Mouse (Mus musculus) urinary bladder, postnatal 36 days (tissue): ENCODE results near the gene Tcerg1l.

ENCODE experiments used
- DNase-seq, 2 experiments: peaks; one replicate each; pipeline ENCODE4 v3.0.0; 2022; ENCODE audit warnings: low spot score in 2 of 2, mixed read lengths in 1 of 2

Tcerg1l gene

GRCm38 (mm10) chr7:138357475-138357874 is 40.1 kb downstream of the Tcerg1l start:
- DNase-seq, result no peak

DNA sequence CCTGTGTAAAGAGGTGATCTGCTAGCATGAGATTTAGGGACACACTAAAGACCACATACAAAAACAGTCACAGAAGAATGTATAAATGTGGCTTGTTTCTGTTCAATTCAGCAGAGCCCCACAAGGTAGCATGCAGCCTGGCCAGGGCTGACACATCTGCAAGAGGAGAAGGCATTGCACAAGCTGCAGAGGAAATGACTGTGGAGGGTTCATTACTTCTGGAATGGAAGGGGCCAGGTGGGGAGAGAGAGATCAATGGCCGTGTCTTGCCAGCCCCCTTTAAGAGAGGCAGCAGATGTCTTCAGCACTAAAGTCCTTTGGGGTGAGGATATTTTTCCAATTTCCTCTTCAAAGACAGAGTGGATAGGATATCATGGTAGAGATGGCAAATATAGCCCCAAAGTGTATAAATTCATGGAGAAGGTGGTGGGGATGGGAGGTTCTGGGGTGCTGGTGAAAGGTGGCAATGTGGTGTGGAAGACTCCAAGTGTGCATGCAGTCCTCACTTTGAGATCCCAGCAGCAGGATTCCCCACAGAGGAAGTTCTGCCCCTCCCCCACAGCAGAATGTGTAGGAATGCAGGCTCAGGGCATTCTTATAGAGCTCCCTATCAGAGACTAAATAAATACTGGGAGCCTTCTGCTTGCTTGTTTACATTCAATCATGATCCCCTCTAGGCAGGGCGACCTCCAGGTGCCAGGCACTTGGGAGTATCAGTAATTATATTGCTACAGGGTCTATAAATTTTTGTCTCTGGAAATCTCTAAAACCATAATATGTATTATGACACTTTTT is 40.7 kb downstream of the Tcerg1l start:
- DNase-seq, result no peak

DNA sequence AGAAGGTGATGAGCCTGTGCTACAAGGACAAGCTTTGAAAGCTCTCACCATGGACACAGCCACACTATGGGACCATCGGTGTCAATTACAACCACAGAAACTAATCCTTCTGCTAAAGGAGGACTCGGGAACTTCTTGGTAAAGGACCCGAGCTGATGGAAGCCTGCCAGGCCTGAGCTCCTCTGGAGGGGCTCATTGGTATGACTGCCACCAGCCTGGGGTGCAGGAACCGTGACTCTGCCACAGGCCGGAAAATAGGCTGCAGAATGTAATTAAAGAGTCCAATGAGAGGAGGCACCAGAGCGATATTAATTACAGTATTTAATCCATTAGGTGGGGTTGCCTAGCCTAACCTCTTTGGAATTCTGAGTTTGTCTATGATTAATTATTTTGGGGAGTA is 52.1 kb downstream of the Tcerg1l start:
- DNase-seq, result no peak

DNA sequence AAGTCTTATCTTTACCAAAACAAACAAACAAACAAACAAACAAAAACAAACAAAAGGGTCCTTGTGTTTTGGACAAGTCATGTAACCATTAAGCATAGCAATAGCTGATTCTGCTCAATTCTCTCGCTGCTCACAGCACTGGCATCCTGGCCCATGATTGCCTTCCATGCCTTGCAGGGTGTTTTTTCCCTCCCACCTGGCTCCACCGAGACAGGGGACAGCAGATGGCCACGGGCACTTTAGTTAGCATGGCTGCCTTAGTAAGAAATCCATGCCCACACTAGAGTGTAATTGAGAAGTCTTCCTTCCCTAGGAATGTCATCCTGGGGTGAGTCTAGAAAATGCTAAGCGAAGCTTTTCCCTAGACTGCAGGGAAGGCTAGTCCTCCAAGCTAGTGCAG is 59.1 kb downstream of the Tcerg1l start:
- no peak for DNase-seq

DNA sequence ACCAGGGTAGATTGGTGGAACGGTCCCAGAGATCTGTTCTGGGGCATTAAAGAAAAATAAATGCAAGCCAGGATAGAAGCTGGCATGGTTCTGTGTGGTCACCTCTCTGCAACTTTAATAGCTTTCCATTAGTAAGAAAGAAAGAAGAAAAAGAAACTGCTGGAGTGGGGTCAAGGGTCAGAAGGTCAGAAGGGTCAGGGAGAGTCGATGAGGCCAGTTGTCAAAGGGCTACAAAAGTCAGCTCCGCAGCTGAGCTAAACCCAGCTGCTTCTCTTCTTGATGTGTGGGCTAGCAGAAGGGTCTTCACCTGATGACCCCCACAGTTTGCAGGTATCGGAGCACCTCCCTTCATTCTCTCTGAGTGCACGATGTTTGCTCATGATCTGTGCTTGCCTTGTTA is 59.6 kb downstream of the Tcerg1l start:
- DNase-seq, result no peak

GRCm38 (mm10) chr7:138332504-138333168 is 64.9 kb downstream of the Tcerg1l start:
- DNase-seq, result no peak

DNA sequence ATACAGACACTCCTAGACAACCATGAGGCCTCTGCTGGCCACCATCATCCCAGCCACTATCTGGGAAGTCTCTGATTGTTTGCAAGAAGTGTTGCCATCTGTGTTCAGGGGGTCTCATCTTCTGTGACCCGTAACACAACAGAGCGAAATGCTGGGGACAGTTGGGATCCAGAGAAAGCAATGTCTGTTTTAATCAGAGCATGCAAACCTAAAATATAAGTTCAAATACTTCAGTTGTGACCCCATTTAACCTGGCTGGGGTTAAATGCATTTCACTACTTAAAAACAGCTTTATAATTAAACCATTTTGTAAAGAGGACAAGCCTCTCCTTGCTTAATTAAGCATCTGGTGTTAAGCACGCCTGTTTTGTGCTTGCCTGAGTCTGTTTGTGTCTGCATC is 66.3 kb downstream of the Tcerg1l start:
- DNase-seq, result no peak

- DNase-seq, result no peak
Observed at GRCm38 (mm10) chr7:138328637-138329036, 68.9 kb downstream of the Tcerg1l start.

DNA sequence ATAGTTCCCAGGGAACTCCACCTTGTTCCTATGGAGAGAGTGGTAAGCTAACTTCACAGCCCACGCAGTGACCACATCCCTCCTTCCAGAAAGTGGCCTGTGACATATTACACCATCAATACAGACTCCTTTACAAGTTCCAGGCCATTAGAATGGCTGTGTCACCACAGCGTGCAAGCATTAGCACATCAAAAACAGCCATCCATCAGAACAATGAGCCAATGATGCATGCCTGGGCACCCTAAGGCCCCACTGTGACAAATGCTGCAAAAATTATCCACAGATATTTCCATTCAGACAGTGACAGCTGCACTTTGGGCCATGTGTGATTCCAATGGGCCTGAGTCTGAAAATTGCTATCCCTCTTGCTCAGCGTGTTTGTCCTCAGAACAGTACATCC is 70.8 kb downstream of the Tcerg1l start:
- no peak for DNase-seq

- DNase-seq, result no peak
Observed at GRCm38 (mm10) chr7:138313733-138314132, 83.8 kb downstream of the Tcerg1l start.

DNA sequence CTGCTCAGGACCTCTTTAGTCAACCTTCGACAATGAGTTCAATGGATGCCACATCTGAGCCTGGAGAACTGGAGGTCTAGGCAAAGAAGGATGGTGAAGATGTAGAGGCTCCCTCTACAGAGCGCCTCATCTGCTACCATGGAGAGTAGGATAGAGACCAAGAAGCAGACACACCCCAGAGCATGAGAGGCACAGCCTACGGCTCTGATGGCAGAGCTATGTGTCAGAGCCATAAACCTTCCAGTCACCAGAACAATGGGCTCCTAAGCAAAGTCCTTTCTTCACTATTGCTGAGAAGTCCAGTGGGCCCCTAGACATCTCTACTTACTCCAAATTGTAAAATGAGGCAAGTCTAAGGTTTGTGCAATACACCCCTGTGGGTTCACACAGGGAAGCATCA is 91.4 kb downstream of the Tcerg1l start:
- DNase-seq, result no peak

- no peak for DNase-seq
Observed at GRCm38 (mm10) chr7:138284790-138285189, 112.7 kb downstream of the Tcerg1l start.

DNA sequence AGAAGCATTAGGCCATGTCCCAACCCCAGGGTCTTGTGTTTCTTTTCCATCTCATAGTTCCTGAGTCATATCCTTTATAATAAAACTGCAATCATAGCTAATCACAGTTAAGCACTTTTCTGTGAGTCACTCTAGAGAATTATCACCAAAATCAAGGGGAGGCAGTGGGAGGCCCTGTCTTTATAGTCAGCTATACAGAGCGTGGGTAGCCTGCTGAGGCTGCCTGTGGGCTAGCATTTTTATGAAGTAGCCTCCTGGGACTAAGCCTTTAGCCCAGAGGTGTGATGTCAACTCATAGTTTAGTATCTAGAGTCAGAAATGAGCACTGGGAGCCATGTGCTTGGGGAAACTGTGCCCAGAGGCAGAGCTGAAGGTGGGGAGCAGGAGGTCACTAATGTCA is 122.3 kb downstream of the Tcerg1l start:
- no peak for DNase-seq

- no peak for DNase-seq
Observed at GRCm38 (mm10) chr7:138271328-138271727, 126.2 kb downstream of the Tcerg1l start.

- DNase-seq, result no peak
Observed at GRCm38 (mm10) chr7:138269386-138269785, 128.1 kb downstream of the Tcerg1l start.

- no peak for DNase-seq
Observed at GRCm38 (mm10) chr7:138267976-138268646, 129.4 kb downstream of the Tcerg1l start.

DNA sequence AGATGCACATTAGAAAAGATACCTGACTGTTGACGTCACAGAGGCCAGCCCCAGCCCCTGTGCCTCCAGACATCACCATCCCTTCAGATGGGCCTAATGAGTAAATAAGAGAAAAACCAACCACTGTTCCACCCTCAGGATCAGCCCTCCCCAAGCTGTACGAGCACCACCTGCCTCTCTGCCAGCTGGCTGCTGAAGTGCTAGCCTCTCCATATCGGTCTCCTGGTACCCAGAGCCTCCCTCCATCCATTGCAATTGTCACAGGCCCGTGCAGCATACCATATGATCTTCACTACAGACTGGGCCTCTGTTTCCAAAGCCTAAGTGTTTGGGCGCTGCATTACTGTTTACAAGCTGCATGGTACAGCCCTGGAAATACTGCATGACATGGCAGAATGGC is 148.9 kb downstream of the Tcerg1l start:
- no peak for DNase-seq

DNA sequence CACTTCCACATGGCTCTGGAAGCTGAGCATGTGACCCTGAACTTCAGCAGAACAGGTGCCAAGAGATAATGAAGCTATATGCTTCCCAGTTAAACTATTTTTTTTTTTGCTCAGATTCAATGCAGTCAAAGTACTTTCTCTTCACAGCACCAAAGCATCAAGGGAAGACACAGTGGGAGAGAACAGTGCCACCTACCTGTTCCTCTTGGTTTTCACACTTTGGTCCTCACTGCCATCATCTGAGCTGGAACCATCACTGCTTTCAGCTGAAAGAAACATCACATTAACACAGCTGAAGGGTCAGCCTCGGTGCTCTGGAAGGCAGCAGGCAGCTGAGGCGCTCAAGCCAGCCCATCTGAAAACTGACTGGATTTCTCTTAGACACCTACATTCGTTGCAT is 149.4 kb downstream of the Tcerg1l start:
- DNase-seq, result no peak

DNA sequence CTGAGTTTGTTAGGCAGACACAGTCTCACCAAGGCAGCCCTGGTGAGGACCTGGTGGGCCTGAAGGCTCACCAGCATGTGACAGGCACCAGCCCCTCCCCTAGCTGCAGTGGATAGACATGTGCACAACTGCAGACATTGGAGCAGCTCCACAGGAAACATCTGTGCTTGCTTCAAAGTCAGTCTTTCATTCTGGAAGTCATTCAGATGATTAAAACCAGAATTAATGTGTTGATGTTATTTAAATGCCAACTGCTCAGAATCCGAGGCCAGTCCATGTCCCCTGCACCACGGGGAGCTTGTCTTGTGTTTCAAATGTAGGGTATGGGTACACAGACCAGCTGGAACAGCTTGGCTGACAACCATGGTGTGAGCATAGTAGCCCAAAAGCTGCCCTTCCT is 150.8 kb downstream of the Tcerg1l start:
- DNase-seq, result no peak

DNA sequence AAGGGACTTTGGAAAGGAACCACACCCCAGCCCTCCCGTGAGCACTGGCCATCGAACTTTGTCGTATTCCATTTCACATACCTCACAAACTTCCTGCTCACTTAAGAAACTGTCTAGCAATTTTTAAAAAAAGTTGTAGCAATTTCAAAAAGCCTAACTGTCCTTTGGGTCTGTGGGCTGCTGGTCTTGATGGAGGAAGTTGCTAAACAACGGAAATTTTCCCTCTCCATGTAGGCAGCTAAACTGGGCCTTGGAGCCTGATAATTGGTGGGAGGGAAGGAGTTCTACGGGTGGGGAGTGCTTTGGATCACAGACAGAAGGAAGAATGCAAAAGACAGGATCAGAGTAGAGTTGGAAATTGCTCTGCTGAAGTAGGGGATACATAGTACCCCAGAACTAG is 155.3 kb downstream of the Tcerg1l start:
- no peak for DNase-seq

- DNase-seq, result no peak
Observed at GRCm38 (mm10) chr7:138237708-138238225, 159.8 kb downstream of the Tcerg1l start.

DNA sequence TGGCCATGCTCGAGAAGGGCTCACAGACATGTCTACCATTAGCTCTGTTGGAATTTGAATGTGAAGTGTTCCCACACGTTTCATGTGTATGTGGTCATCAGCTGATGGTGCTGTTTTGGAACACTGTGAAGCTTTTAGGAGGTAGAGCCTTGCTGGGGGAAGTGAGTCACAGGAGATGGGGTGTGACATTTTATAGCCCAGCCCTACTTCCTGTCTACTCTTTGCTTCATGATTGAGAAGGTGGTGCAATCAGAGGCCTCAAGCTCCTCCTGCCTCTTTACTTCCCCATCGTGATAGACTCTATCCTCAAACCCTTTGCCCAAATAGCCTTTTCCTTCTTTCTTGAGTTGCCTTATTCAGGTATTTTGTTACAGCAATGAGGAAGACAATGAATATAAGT is 173.3 kb downstream of the Tcerg1l start:
- DNase-seq, result no peak

DNA sequence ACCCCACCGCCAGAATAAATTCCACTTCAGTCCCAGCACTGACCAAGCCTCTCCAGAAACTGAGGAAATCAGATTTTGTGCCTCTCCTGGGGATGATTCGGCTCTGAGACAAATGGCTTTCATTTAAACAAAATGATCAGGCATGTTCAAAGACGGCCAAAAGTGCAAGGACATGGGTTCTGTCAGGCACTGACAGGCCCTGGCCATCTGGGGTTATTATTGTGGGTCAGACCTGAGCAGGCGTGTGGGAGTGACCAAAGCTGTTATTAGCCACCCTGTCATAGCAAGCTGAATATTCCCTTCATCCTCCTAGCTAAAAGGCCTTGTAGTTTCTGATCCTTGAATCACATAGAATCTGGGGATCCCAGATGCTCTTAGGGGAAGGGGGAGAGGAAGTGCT is 174.6 kb downstream of the Tcerg1l start:
- no peak for DNase-seq
